Mouse (Mus musculus): ENCODE results near the gene Lmo4. TPM values are rescaled to one million over a fixed set of nuclear protein-coding genes. Genes with fewer than 3 reads are reported as not detected.
A peak's percentile ranks its signal among the peaks of the same experiment; 100 is the strongest.

Lmo4 gene
- 10 to 100 TPM; 38.6 to 87.8 TPM for total RNA-seq (2021)
- long read RNA-seq, experiment 1, transcript Lmo4-201 (5 exons, 1,669 nt), result major isoform, 8 of 8 reads
- long read RNA-seq, experiment 1, partial matches to known transcripts, result 0 of 8 reads
- long read RNA-seq, experiment 1, other reads (novel, unspliced or antisense), result 0 of 8 reads
- long read RNA-seq, experiment 2, transcript Lmo4-201 (5 exons, 1,669 nt), result major isoform, 6 of 28 reads
- long read RNA-seq, experiment 2, partial matches to known transcripts, result 13 of 28 reads
- long read RNA-seq, experiment 2, other reads (novel, unspliced or antisense), result 8 of 28 reads

GRCm38 (mm10) chr3:144204413-144205311, at the start of gene Lmo4:
Lmo4 (minus strand) TSS chr3:144205220.
- peak; percentile 88 to 89 for DNase-seq (ENCODE audit: low spot score in 2 of 2)

- DNase-seq (ENCODE audit: low spot score in 2 of 2), result no peak
These were observed 49.3 kb upstream of the Lmo4 start for GRCm38 (mm10) chr3:144254281-144254680.

- DNase-seq (ENCODE audit: low spot score in 2 of 2), result no peak
These were observed 48.0 kb upstream of the Lmo4 start for GRCm38 (mm10) chr3:144253018-144253417.

GRCm38 (mm10) chr3:144252109-144252508, 47.1 kb upstream of the Lmo4 start:
- no peak for DNase-seq (ENCODE audit: low spot score in 2 of 2)

- DNase-seq (ENCODE audit: low spot score in 2 of 2), result peak; percentile 72 to 77
These were observed 37.1 kb upstream of the Lmo4 start for GRCm38 (mm10) chr3:144242025-144242673.

- no peak for DNase-seq (ENCODE audit: low spot score in 2 of 2)
These were observed 36.1 kb upstream of the Lmo4 start for GRCm38 (mm10) chr3:144241161-144241560.

GRCm38 (mm10) chr3:144238482-144238881, 33.5 kb upstream of the Lmo4 start:
- DNase-seq (ENCODE audit: low spot score in 2 of 2), result no peak

GRCm38 (mm10) chr3:144232347-144233008, 27.5 kb upstream of the Lmo4 start:
- DNase-seq (ENCODE audit: low spot score in 2 of 2), result no peak

GRCm38 (mm10) chr3:144231931-144232330, 26.9 kb upstream of the Lmo4 start:
- DNase-seq (ENCODE audit: low spot score in 2 of 2), result no peak

- DNase-seq (ENCODE audit: low spot score in 2 of 2), result no peak
These were observed 26.4 kb upstream of the Lmo4 start for GRCm38 (mm10) chr3:144231419-144231818.

- DNase-seq (ENCODE audit: low spot score in 2 of 2), result no peak
These were observed 25.0 kb upstream of the Lmo4 start for GRCm38 (mm10) chr3:144230016-144230415.

- no peak for DNase-seq (ENCODE audit: low spot score in 2 of 2)
These were observed 24.3 kb upstream of the Lmo4 start for GRCm38 (mm10) chr3:144229312-144229711.

GRCm38 (mm10) chr3:144225456-144226240, 20.6 kb upstream of the Lmo4 start:
- no peak for DNase-seq (ENCODE audit: low spot score in 2 of 2)

- DNase-seq (ENCODE audit: low spot score in 2 of 2), result no peak
These were observed 19.6 kb upstream of the Lmo4 start for GRCm38 (mm10) chr3:144224594-144224993.

GRCm38 (mm10) chr3:144223377-144224105, 18.5 kb upstream of the Lmo4 start:
- no peak for DNase-seq (ENCODE audit: low spot score in 2 of 2)

GRCm38 (mm10) chr3:144222381-144222780, 17.4 kb upstream of the Lmo4 start:
- no peak for DNase-seq (ENCODE audit: low spot score in 2 of 2)

- DNase-seq (ENCODE audit: low spot score in 2 of 2), result peak; percentile 58 to 59
These were observed 2.5 kb upstream of the Lmo4 start for GRCm38 (mm10) chr3:144207498-144207897.

GRCm38 (mm10) chr3:144206942-144207341, 1.9 kb upstream of the Lmo4 start:
- no peak for DNase-seq (ENCODE audit: low spot score in 2 of 2)

- no peak for DNase-seq (ENCODE audit: low spot score in 2 of 2)
These were observed 1.2 kb upstream of the Lmo4 start for GRCm38 (mm10) chr3:144206261-144206660.
